Mouse (Mus musculus) stomach, postnatal 0 days (tissue): ENCODE data around the gene Stard13.

Experiments
- CTCF ChIP-seq: IDR thresholded peaks from 2 replicates; pipeline ENCODE4 v1.5.1; 2016; ENCODE audit warnings: antibody characterized with exemption, low read depth, mild to moderate bottlenecking, moderate library complexity
- EP300 ChIP-seq: optimal IDR thresholded peaks from 2 replicates; pipeline ENCODE3; 2016; ENCODE audit warnings: antibody characterized with exemption

GRCm38 (mm10) chr5:151145807-151146206 is 87.8 kb downstream of the Stard13 start:
- no peak for TF ChIP-seq CTCF
- no peak for TF ChIP-seq EP300
